Mouse (Mus musculus): ENCODE data around the gene Ube2j2. TPM values are rescaled to one million over a fixed set of nuclear protein-coding genes. Genes with fewer than 3 reads are reported as not detected.

The Ube2j2 gene
- polyA plus RNA-seq (2012; rRNA removed): 80.7 and 95.4 TPM in 2 replicates

DNA sequence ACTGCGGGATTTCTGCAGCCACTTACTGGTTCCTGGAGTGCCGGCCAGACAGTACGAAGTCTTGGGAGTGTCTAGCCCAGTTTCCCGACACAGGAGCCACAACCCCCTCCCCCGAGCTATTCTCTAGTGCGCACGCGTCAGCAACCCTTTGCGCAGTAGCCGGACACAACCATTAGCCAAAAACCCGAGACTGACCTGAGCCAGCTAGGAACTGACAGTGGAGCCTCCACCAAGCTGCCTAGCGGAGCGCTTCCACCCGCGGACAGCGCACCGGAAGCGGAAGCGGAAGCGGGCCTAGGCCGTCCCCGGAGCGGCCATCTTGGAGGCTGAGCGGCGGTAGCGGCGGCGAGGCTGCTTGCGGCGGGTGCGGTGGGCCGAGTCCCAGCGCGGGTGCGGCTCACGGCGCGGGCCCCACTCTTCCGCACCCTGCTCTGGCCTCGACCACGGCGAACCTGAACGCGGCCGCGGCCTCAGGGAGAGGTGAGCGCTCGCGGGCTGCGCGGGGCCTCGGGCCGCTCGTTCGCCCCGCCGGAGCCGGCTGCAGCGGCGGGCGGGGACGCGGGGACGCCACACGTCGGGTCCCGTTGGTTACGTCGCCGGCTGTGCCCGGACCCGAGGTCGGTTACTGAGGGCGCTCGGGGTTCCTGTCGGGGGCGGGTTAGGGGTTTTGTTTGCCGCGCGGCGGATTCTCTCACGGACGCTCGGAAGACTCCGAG lies at the start of gene Ube2j2:
Gene Ube2j2 (plus strand): TSS at position 298 of the 716 bp plus-strand sequence.
- TF ChIP-seq POLR2A (IDR thresholded peaks at IDR 0.05; ENCODE audit: control insufficient read depth, low read depth, low read length) (peak; percentile 90), CTCF (IDR thresholded peaks at IDR 0.05; ENCODE audit: control insufficient read depth, insufficient read depth, insufficient replicate concordance, low read depth, low read length) (no peak; the same call in 1 of the 2 replicates)
- Histone ChIP-seq H3K4me3 (ENCODE audit: control insufficient read depth, low read depth, low read length) (peak within 1 kb of the TSS; percentile 92), H3K27me3 (ENCODE audit: control insufficient read depth, insufficient read depth, low read length) (no peaks in the 10 kb centered on the region), H3K27ac (ENCODE audit: control insufficient read depth, insufficient read depth, low read depth, low read length) (peak within 1 kb of the TSS; percentile 78), H3K36me3 (ENCODE audit: control insufficient read depth, insufficient read depth, low read length) (no peaks in the 10 kb centered on the region; the same call in 1 of the 2 replicates), H3K4me1 (ENCODE audit: control insufficient read depth, insufficient read depth, low read length) (peaks cover 10% of the 10 kb centered on the region)

DNA sequence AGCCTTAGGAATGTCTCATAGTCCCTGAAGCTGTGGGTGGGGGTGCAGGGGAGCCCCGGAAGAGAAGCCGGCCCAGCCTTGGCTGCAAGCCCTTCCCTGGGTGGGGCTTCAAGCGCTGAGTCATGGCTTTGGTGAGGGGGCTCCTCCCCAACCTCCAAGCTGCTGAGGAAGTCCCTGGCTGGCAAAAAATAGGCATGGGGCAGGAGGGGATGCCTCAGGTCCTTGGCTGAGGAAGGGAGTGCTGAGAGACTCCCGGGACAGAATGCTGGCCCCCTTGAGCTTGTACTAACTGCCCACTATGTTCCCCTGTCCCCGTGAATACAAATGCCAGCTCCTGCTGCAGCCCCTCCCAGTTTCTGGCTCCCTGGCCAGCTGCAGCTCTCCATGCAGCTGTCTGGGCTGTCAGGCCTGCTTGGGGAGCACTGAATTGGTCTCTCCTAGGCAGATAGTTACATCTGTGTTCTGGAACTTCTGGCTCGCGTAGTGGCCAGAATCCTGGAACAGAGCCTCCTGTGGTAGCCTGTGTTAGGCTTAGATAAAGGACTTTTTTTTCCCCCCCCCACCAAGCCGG lies 49.2 kb upstream of the Ube2j2 start:
- TF ChIP-seq POLR2A (IDR thresholded peaks at IDR 0.05; ENCODE audit: control insufficient read depth, low read depth, low read length) (no peak), CTCF (IDR thresholded peaks at IDR 0.05; ENCODE audit: control insufficient read depth, insufficient read depth, insufficient replicate concordance, low read depth, low read length) (no peak)
- H3K4me3 ChIP-seq (ENCODE audit: control insufficient read depth, low read depth, low read length): no peak overlapping the region
- peaks cover 22% of the 10 kb centered on the region for H3K4me1 ChIP-seq (ENCODE audit: control insufficient read depth, insufficient read depth, low read length)
- no peak overlapping the region for H3K27ac ChIP-seq (ENCODE audit: control insufficient read depth, insufficient read depth, low read depth, low read length)
- no peaks in the 10 kb centered on the region for H3K27me3 ChIP-seq (ENCODE audit: control insufficient read depth, insufficient read depth, low read length)
- no peaks in the 10 kb centered on the region for H3K36me3 ChIP-seq (ENCODE audit: control insufficient read depth, insufficient read depth, low read length)

DNA sequence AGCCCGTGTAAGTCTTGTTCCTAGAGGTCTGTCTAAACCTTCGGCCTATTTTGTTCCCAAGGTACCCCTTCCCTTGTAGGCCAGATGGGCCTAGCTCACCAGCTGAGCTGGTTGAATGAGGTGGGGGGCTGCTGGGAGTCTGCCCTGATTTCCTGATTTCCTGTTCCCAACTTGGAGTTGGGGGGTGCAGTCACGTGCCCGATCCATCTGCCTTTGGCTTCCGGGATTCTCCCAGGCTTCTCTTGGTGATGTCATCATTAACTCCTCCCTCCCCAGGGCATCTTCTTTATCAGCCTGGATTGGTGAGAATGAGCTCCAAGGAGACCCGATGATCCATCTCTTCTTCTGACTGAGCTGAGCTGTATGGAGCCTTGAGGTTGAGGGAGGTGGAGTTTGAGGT lies 48.4 kb upstream of the Ube2j2 start:
- no peak overlapping the region for H3K4me3 ChIP-seq (ENCODE audit: control insufficient read depth, low read depth, low read length)
- peaks cover 22% of the 10 kb centered on the region for H3K4me1 ChIP-seq (ENCODE audit: control insufficient read depth, insufficient read depth, low read length)
- H3K27me3 ChIP-seq (ENCODE audit: control insufficient read depth, insufficient read depth, low read length): no peaks in the 10 kb centered on the region
- no peaks in the 10 kb centered on the region for H3K36me3 ChIP-seq (ENCODE audit: control insufficient read depth, insufficient read depth, low read length)
- peak overlapping the region; percentile 16; the same call in 1 of the 2 replicates for H3K27ac ChIP-seq (ENCODE audit: control insufficient read depth, insufficient read depth, low read depth, low read length)
- no peak for TF ChIP-seq POLR2A (IDR thresholded peaks at IDR 0.05; ENCODE audit: control insufficient read depth, low read depth, low read length)

DNA sequence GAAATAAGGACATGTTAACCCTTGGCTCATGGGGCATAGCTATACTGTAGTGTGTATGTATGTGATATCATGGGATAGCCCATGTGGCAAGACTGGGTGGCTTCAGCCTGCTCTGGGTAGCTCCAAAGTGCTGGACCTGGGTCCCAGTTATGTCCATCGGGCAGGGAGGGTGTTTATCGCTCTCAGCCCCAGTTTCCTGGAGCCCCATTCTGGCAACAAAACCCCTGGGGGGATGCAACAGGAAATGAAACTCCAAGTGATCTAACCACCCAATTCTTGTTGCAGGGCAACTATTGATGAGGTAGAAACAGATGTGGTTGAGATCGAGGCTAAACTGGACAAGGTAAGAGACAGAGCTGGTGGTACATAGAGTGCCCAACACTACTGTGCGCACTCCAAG lies 47.8 kb upstream of the Ube2j2 start:
- H3K4me3 ChIP-seq (ENCODE audit: control insufficient read depth, low read depth, low read length): no peak overlapping the region

DNA sequence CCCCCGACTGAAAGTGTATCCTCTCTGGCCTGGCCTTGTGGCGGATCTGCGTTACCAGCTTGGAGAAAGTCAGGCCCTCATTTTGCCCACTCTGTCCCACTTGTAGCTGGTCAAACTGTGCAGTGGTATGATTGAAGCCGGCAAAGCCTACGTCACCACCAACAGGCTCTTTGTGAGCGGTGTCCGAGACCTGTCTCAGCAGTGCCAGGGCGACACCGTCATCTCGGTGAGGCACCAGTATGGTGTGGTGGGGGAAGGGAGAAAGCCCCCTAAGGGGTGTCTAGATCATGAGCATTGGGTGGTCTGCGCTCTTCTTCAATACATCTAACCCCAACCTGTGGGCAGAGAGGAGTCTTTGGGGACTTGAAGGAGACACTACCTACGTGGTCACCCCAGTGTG lies 47.2 kb upstream of the Ube2j2 start:
- no peak overlapping the region for H3K4me3 ChIP-seq (ENCODE audit: control insufficient read depth, low read depth, low read length)
- H3K27me3 ChIP-seq (ENCODE audit: control insufficient read depth, insufficient read depth, low read length): no peaks in the 10 kb centered on the region
- no peaks in the 10 kb centered on the region for H3K36me3 ChIP-seq (ENCODE audit: control insufficient read depth, insufficient read depth, low read length)
- H3K27ac ChIP-seq (ENCODE audit: control insufficient read depth, insufficient read depth, low read depth, low read length): no peak overlapping the region
- peaks cover 11% of the 10 kb centered on the region for H3K4me1 ChIP-seq (ENCODE audit: control insufficient read depth, insufficient read depth, low read length)
- TF ChIP-seq CTCF (IDR thresholded peaks at IDR 0.05; ENCODE audit: control insufficient read depth, insufficient read depth, insufficient replicate concordance, low read depth, low read length) (no peak), POLR2A (IDR thresholded peaks at IDR 0.05; ENCODE audit: control insufficient read depth, low read depth, low read length) (no peak)

More for the DNA sequence above, 47.8 kb upstream of the Ube2j2 start:
- Histone ChIP-seq H3K4me1 (ENCODE audit: control insufficient read depth, insufficient read depth, low read length) (peaks cover 17% of the 10 kb centered on the region), H3K27me3 (ENCODE audit: control insufficient read depth, insufficient read depth, low read length) (no peaks in the 10 kb centered on the region), H3K36me3 (ENCODE audit: control insufficient read depth, insufficient read depth, low read length) (no peaks in the 10 kb centered on the region), H3K27ac (ENCODE audit: control insufficient read depth, insufficient read depth, low read depth, low read length) (no peak overlapping the region)
- TF ChIP-seq POLR2A (IDR thresholded peaks at IDR 0.05; ENCODE audit: control insufficient read depth, low read depth, low read length): no peak
- TF ChIP-seq CTCF (IDR thresholded peaks at IDR 0.05; ENCODE audit: control insufficient read depth, insufficient read depth, insufficient replicate concordance, low read depth, low read length): no peak

DNA sequence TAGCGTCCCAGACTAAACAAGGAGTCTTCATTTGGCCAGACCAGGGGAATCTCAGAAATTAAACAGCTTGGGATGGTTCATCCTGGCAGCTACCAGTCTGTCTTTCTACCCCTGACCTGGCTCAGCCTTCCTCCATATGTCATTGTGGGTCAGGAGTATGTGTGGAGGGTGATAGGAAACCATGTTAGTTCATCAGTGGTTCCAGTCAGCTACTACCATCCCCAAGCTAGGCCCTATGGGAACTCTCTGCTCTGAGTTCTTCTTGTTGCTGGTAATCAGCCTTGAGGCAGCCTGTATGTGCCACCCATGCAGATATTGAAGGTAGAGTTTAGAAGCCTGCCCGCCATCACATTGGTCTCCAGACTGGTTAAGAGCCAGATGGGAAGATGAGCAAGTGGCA lies 45.3 kb upstream of the Ube2j2 start:
- Histone ChIP-seq H3K4me1 (ENCODE audit: control insufficient read depth, insufficient read depth, low read length) (peaks cover 5% of the 10 kb centered on the region; the same call in 1 of the 2 replicates), H3K4me3 (ENCODE audit: control insufficient read depth, low read depth, low read length) (no peak overlapping the region), H3K36me3 (ENCODE audit: control insufficient read depth, insufficient read depth, low read length) (no peaks in the 10 kb centered on the region), H3K27me3 (ENCODE audit: control insufficient read depth, insufficient read depth, low read length) (no peaks in the 10 kb centered on the region), H3K27ac (ENCODE audit: control insufficient read depth, insufficient read depth, low read depth, low read length) (no peak overlapping the region)
- TF ChIP-seq POLR2A (IDR thresholded peaks at IDR 0.05; ENCODE audit: control insufficient read depth, low read depth, low read length) (no peak), CTCF (IDR thresholded peaks at IDR 0.05; ENCODE audit: control insufficient read depth, insufficient read depth, insufficient replicate concordance, low read depth, low read length) (no peak)

DNA sequence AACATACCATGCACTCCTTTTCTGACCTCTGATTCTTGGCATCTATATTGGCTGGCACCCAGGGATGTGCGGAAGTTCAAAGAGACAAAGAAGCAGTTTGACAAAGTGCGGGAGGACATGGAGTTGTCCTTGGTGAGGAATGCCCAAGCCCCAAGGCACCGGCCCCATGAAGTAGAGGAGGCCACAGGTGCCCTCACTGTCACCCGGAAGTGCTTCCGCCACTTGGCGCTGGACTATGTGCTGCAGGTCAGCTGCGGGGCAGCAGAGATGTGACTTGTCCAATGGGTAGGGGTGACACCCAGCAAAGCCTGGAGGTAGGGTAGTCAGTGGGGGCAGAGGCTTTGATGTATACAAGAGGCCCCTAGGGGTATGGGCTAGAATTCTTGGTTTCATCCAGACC lies 44.3 kb upstream of the Ube2j2 start:
- no peaks in the 10 kb centered on the region for H3K27me3 ChIP-seq (ENCODE audit: control insufficient read depth, insufficient read depth, low read length)
- no peak overlapping the region for H3K27ac ChIP-seq (ENCODE audit: control insufficient read depth, insufficient read depth, low read depth, low read length)
- TF ChIP-seq CTCF (IDR thresholded peaks at IDR 0.05; ENCODE audit: control insufficient read depth, insufficient read depth, insufficient replicate concordance, low read depth, low read length): no peak
- TF ChIP-seq POLR2A (IDR thresholded peaks at IDR 0.05; ENCODE audit: control insufficient read depth, low read depth, low read length): no peak
- H3K4me1 ChIP-seq (ENCODE audit: control insufficient read depth, insufficient read depth, low read length): peaks cover 3% of the 10 kb centered on the region; the same call in 1 of the 2 replicates
- no peak overlapping the region for H3K4me3 ChIP-seq (ENCODE audit: control insufficient read depth, low read depth, low read length)
- no peaks in the 10 kb centered on the region for H3K36me3 ChIP-seq (ENCODE audit: control insufficient read depth, insufficient read depth, low read length)

All from testis, adult 2 months (tissue).